8 mouse cellular contexts compared by ENCODE assay signal in genomic region chr16:3743503-3744185, GRCm38 (mm10). TPM values are rescaled to one million over a fixed set of nuclear protein-coding genes. Genes with fewer than 3 reads are reported as not detected.
DNase-seq lines count a peak whose midpoint lies in the region; ATAC-seq lines count a peak whose summit lies in the region.

Gene Zfp263 (plus strand): TSS chr16:3744093.

- peak within 1 kb of the TSS; percentile 95 for H3K27ac ChIP-seq in brown adipose tissue, adult 24 weeks (replicated peaks; ENCODE audit: low read depth, low read length)
- peak within 1 kb of the TSS; percentile 84 for H3K27ac ChIP-seq in heart, embryonic 13.5 days (replicated peaks)
- peak within 1 kb of the TSS; percentile 79 for H3K27ac ChIP-seq in liver, embryonic 12.5 days
- H3K27ac ChIP-seq in stomach, embryonic 16.5 days (ENCODE audit: low read length) = peak within 1 kb of the TSS; percentile 95

- under 1% methylated on average over 42 of the region's 42 CpGs for WGBS in heart, embryonic 13.5 days
- whole genome bisulfite sequencing in liver, embryonic 12.5 days (ENCODE audit: insufficient replicate concordance) = under 1% methylated on average over 42 of the region's 42 CpGs
- WGBS in stomach, embryonic 16.5 days = under 1% methylated on average over 42 of the region's 42 CpGs

- peaks cover 35% of the 10 kb centered on the region for H3K36me3 ChIP-seq in heart, embryonic 13.5 days
- H3K36me3 ChIP-seq in liver, embryonic 12.5 days = peaks cover 28% of the 10 kb centered on the region
- H3K36me3 ChIP-seq in stomach, embryonic 16.5 days (ENCODE audit: control insufficient read depth, insufficient read depth, low read length) = peaks cover 26% of the 10 kb centered on the region

- peaks cover 12% of the 10 kb centered on the region; the same call in 1 of the 2 replicates for H3K27me3 ChIP-seq in heart, embryonic 13.5 days (replicated peaks)
- peaks cover 5% of the 10 kb centered on the region; the same call in 1 of the 2 replicates for H3K27me3 ChIP-seq in liver, embryonic 12.5 days (replicated peaks)
- H3K27me3 ChIP-seq in stomach, embryonic 16.5 days (ENCODE audit: control insufficient read depth, insufficient read depth, low read length) = no peaks in the 10 kb centered on the region

- peak; percentile 99 for ATAC-seq in heart, embryonic 13.5 days (ENCODE audit: extremely low read depth, insufficient number of reproducible peaks, low FRiP score, low TSS enrichment)
- peak; percentile 96 for ATAC-seq in liver, embryonic 12.5 days
- peak; percentile 98 for ATAC-seq in stomach, embryonic 16.5 days (ENCODE audit: insufficient read depth, low FRiP score)

- peaks cover 7% of the 10 kb centered on the region for H3K4me1 ChIP-seq in brown adipose tissue, adult 24 weeks (ENCODE audit: control insufficient read depth, insufficient read depth, insufficient read length, low read length)
- peaks cover 25% of the 10 kb centered on the region for H3K4me1 ChIP-seq in heart, embryonic 13.5 days
- H3K4me1 ChIP-seq in liver, embryonic 12.5 days = peaks cover 26% of the 10 kb centered on the region
- peaks cover 20% of the 10 kb centered on the region for H3K4me1 ChIP-seq in stomach, embryonic 16.5 days (ENCODE audit: control insufficient read depth, insufficient read depth, low read length)

- H3K9me3 ChIP-seq in heart, embryonic 13.5 days = peaks cover 10% of the 10 kb centered on the region
- peaks cover 5% of the 10 kb centered on the region; the same call in 1 of the 2 replicates for H3K9me3 ChIP-seq in liver, embryonic 12.5 days (replicated peaks)
- peaks cover 8% of the 10 kb centered on the region for H3K9me3 ChIP-seq in stomach, embryonic 16.5 days (replicated peaks; ENCODE audit: control insufficient read depth, low read length)

- H3K4me2 ChIP-seq in heart, embryonic 13.5 days = peak within 1 kb of the TSS; percentile 98
- peak within 1 kb of the TSS; percentile 89 for H3K4me2 ChIP-seq in liver, embryonic 12.5 days
- peak within 1 kb of the TSS; percentile 84 for H3K4me2 ChIP-seq in stomach, embryonic 16.5 days (ENCODE audit: low read depth, low read length)

- H3K9ac ChIP-seq in heart, embryonic 13.5 days = peak within 1 kb of the TSS; percentile 92
- H3K9ac ChIP-seq in liver, embryonic 12.5 days = peak within 1 kb of the TSS; percentile 92
- peak within 1 kb of the TSS; percentile 94 for H3K9ac ChIP-seq in stomach, embryonic 16.5 days (ENCODE audit: low read length)

- peak within 1 kb of the TSS; percentile 87 for H3K4me3 ChIP-seq in brown adipose tissue, adult 24 weeks (ENCODE audit: insufficient read depth, low read depth, low read length)
- peak within 1 kb of the TSS; percentile 82 for H3K4me3 ChIP-seq in heart, embryonic 13.5 days
- peak within 1 kb of the TSS; percentile 85 for H3K4me3 ChIP-seq in liver, embryonic 12.5 days
- H3K4me3 ChIP-seq in stomach, embryonic 16.5 days (replicated peaks; ENCODE audit: low read length) = peak within 1 kb of the TSS; percentile 96

- DNase-seq in CD4-positive, CD25-positive, alpha-beta regulatory T cell, adult 2 months (ENCODE audit: low read depth, low spot score) = peak; percentile 98
- DNase-seq in fat pad, adult 2 months (ENCODE audit: extremely low read depth, low read depth, low spot score) = peak; percentile 93
- DNase-seq in kidney, postnatal 10 days = peak; percentile 97
- DNase-seq in neural tube, embryonic 10.5 days (ENCODE audit: extremely low spot score, low spot score) = peak; percentile 96

RNA-seq across cellular contexts. Expression of gene Zfp263, which starts in this region (rescaled TPM):
- polyA plus RNA-seq in brown adipose tissue, adult 24 weeks (2012; ENCODE audit: insufficient read depth, insufficient read length, missing spikeins) = 6.6 and 6.8 TPM in 2 replicates
- 26.6 and 27.1 TPM in 2 replicates for polyA plus RNA-seq in heart, embryonic 13.5 days (2015; fragmentation: Nextera tagmentation; extraction: Ambion mirVana)
- 23.3 and 24.7 TPM in 2 replicates for polyA plus RNA-seq in liver, embryonic 12.5 days (2016; fragmentation: Nextera tagmentation; extraction: Ambion mirVana)
- polyA plus RNA-seq in stomach, embryonic 16.5 days (2015; fragmentation: Nextera tagmentation; extraction: Ambion mirVana) = 44.6 and 45.4 TPM in 2 replicates

Comparison
In these comparisons a context has a peak if more than half of its experiments do, and no peak if none do; other contexts are left out.
1. Peak in every context shown above with its lines: DNase-seq, ATAC-seq, H3K4me3 ChIP-seq and H3K27ac ChIP-seq.